Mouse (Mus musculus) cerebellum, adult 2 months (tissue): ENCODE data around the gene Ddx39. TPM values are rescaled to one million over a fixed set of nuclear protein-coding genes. Genes with fewer than 3 reads are reported as not detected.

Experiments
- DNase-seq, 2 experiments: peaks; one replicate each; pipeline ENCODE4 v3.0.0; 2021
- H3K27ac ChIP-seq: fragments of 200-500 bp; 2 replicates; pipeline ENCODE4 v1.5.1; 2012; ENCODE audit warnings: low read length, control low read depth, inconsistent platforms; ENCODE audit not compliant: insufficient read depth
- H3K27me3 ChIP-seq: fragments of 200-500 bp; 2 replicates; pipeline ENCODE4 v1.6.1; 2012; ENCODE audit warnings: inconsistent platforms, mild to moderate bottlenecking, low read length, moderate library complexity; ENCODE audit not compliant: control insufficient read depth, insufficient read depth
- H3K4me1 ChIP-seq: fragments of 200-500 bp; 2 replicates; pipeline ENCODE4 v1.6.1; 2011; ENCODE audit warnings: low read length; ENCODE audit not compliant: control insufficient read depth, insufficient read depth
- H3K4me3 ChIP-seq: fragments of 200-500 bp; replicated peaks from 2 replicates; pipeline ENCODE3; 2011; ENCODE audit warnings: mild to moderate bottlenecking, low read depth, low read length, control low read depth; ENCODE audit not compliant: insufficient read depth
- CTCF ChIP-seq: fragments of 200-500 bp; IDR thresholded peaks from 2 replicates; pipeline ENCODE4 v1.5.1; 2011; ENCODE audit warnings: low read depth, mild to moderate bottlenecking, control low read depth, low read length, moderate library complexity, borderline replicate concordance; ENCODE audit not compliant: insufficient read depth
- POLR2A ChIP-seq: fragments of 200-500 bp; IDR thresholded peaks from 2 replicates; pipeline ENCODE4 v1.6.1; 2011; ENCODE audit warnings: low read length, control low read depth, borderline replicate concordance; ENCODE audit not compliant: insufficient read depth
- WGBS: fragments of 180-500 bp; shearing (Covaris S2); methylation state at CpG from one replicate; pipeline ENCODE4 v1.1.7; 2018; 5-methylcytosine and 5-hydroxymethylcytosine counted together
- polyA plus RNA-seq: library from polyadenylated mRNA; depleted of rRNA; stranded (reverse); fragments of >200 nt; gene quantifications from 2 replicates; pipeline ENCODE4 v1.2.3, GENCODE M21; 2012

The Ddx39 gene
- polyA plus RNA-seq, 1 experiment: 30.0 TPM

GRCm38 (mm10) chr8:83679866-83680265 lies 35.1 kb upstream of the Ddx39 start:
- Histone ChIP-seq H3K27me3 (no peaks in the 10 kb centered on the region), H3K4me3 (no peak overlapping the region), H3K4me1 (no peaks in the 10 kb centered on the region), H3K27ac (no peak overlapping the region)
- WGBS: 94% methylated on average over 12 of the region's 12 CpGs
- TF ChIP-seq POLR2A: no peak
- DNase-seq: no peak

- no peak for DNase-seq
- WGBS: 62% methylated on average over 5 of the region's 5 CpGs
- Histone ChIP-seq H3K27ac (no peak overlapping the region), H3K4me3 (no peak overlapping the region), H3K4me1 (no peaks in the 10 kb centered on the region), H3K27me3 (no peaks in the 10 kb centered on the region)
- TF ChIP-seq CTCF (no peak), POLR2A (no peak)
These were observed 34.4 kb upstream of the Ddx39 start for GRCm38 (mm10) chr8:83680603-83681002.

- Histone ChIP-seq H3K27ac (no peak overlapping the region), H3K4me1 (no peaks in the 10 kb centered on the region), H3K27me3 (no peaks in the 10 kb centered on the region), H3K4me3 (no peak overlapping the region)
- TF ChIP-seq CTCF: no peak
- TF ChIP-seq POLR2A: no peak
- DNase-seq: no peak
- WGBS: 45% methylated on average over 6 of the region's 6 CpGs
These were observed 33.9 kb upstream of the Ddx39 start for GRCm38 (mm10) chr8:83681099-83681498.

GRCm38 (mm10) chr8:83684517-83684916 lies 30.5 kb upstream of the Ddx39 start:
- WGBS: 94% methylated on average over 9 of the region's 9 CpGs
- no peak overlapping the region for H3K4me3 ChIP-seq
- TF ChIP-seq POLR2A (no peak), CTCF (no peak)
- H3K4me1 ChIP-seq: no peaks in the 10 kb centered on the region
- no peaks in the 10 kb centered on the region for H3K27me3 ChIP-seq
- DNase-seq: no peak
- no peak overlapping the region for H3K27ac ChIP-seq

GRCm38 (mm10) chr8:83689264-83689663 lies 25.7 kb upstream of the Ddx39 start:
- no peak overlapping the region for H3K27ac ChIP-seq
- WGBS: 87% methylated on average over 6 of the region's 6 CpGs
- no peak for DNase-seq
- H3K4me3 ChIP-seq: no peak overlapping the region
- no peak for TF ChIP-seq CTCF
- TF ChIP-seq POLR2A: no peak
- H3K27me3 ChIP-seq: no peaks in the 10 kb centered on the region
- H3K4me1 ChIP-seq: no peaks in the 10 kb centered on the region

GRCm38 (mm10) chr8:83693609-83694236 lies 21.3 kb upstream of the Ddx39 start:
- H3K27ac ChIP-seq: no peak overlapping the region
- no peak overlapping the region for H3K4me3 ChIP-seq
- H3K27me3 ChIP-seq: no peaks in the 10 kb centered on the region
- no peak for TF ChIP-seq POLR2A
- no peak for TF ChIP-seq CTCF
- DNase-seq: no peak
- H3K4me1 ChIP-seq: peaks cover 14% of the 10 kb centered on the region
- 86% methylated on average over 10 of the region's 10 CpGs for WGBS

- no peak for TF ChIP-seq POLR2A
- TF ChIP-seq CTCF: no peak
- peaks cover 14% of the 10 kb centered on the region for H3K4me1 ChIP-seq
- 82% methylated on average over 11 of the region's 11 CpGs for WGBS
- no peak overlapping the region for H3K27ac ChIP-seq
- DNase-seq: no peak
- H3K4me3 ChIP-seq: no peak overlapping the region
- no peaks in the 10 kb centered on the region for H3K27me3 ChIP-seq
These were observed 20.4 kb upstream of the Ddx39 start for GRCm38 (mm10) chr8:83694369-83695160.

- WGBS: 83% methylated on average over 17 of the region's 17 CpGs
- no peak overlapping the region for H3K4me3 ChIP-seq
- TF ChIP-seq CTCF (no peak), POLR2A (no peak)
- peaks cover 14% of the 10 kb centered on the region for H3K4me1 ChIP-seq
- no peak for DNase-seq
- H3K27me3 ChIP-seq: no peaks in the 10 kb centered on the region
- no peak overlapping the region for H3K27ac ChIP-seq
These were observed 19.4 kb upstream of the Ddx39 start for GRCm38 (mm10) chr8:83695351-83696106.
